Mouse (Mus musculus) lung, postnatal 0 days (tissue): ENCODE measurements around the gene Olfr558. TPM values are rescaled to one million over a fixed set of nuclear protein-coding genes. Genes with fewer than 3 reads are reported as not detected.

Source experiments
- ATAC-seq: fragments of 200-750 bp; cut with Nextera tagmentation; 2 replicates; pipeline ENCODE4 v1.8.0; 2017; ENCODE audit warnings: moderate library complexity
- DNase-seq: peaks from one replicate; pipeline ENCODE4 v3.0.0-alpha.2; 2016; ENCODE audit warnings: low spot score
- H3K27ac ChIP-seq: fragments of 300-500 bp; sonication (generic); 2 replicates; pipeline ENCODE4 v1.5.1; 2014; ENCODE audit warnings: antibody characterized with exemption, mild to moderate bottlenecking, low read length, mixed read lengths
- H3K27me3 ChIP-seq: fragments of 300-500 bp; sonication (generic); replicated peaks from 2 replicates; pipeline ENCODE4 v1.6.1; 2014; ENCODE audit warnings: low read length, mixed read lengths; ENCODE audit not compliant: insufficient read depth
- H3K36me3 ChIP-seq: fragments of 300-500 bp; sonication (generic); 2 replicates; pipeline ENCODE4 v1.6.1; 2014; ENCODE audit warnings: low read length, mixed read lengths; ENCODE audit not compliant: insufficient read depth
- H3K4me1 ChIP-seq: fragments of 300-500 bp; sonication (generic); 2 replicates; pipeline ENCODE4 v1.6.1; 2014; ENCODE audit warnings: antibody characterized with exemption, low read depth, low read length, mixed read lengths; ENCODE audit not compliant: insufficient read depth
- H3K4me2 ChIP-seq: fragments of 300-500 bp; sonication (generic); replicated peaks from 2 replicates; pipeline ENCODE4 v1.6.1; 2014; ENCODE audit warnings: low read depth, mild to moderate bottlenecking, low read length, moderate library complexity, mixed read lengths
- H3K4me3 ChIP-seq: fragments of 300-500 bp; sonication (generic); 2 replicates; pipeline ENCODE4 v1.5.1; 2014; ENCODE audit warnings: low read depth, low read length
- H3K9ac ChIP-seq: fragments of 300-500 bp; sonication (generic); replicated peaks from 2 replicates; pipeline ENCODE4 v1.6.1; 2014; ENCODE audit warnings: low read depth, mild to moderate bottlenecking
- H3K9me3 ChIP-seq: fragments of 300-500 bp; sonication (generic); 2 replicates; pipeline ENCODE4 v1.6.1; 2016; ENCODE audit warnings: low read length, mixed read lengths
- CTCF ChIP-seq: IDR thresholded peaks from 2 replicates; pipeline ENCODE4 v1.5.1; 2016; ENCODE audit warnings: antibody characterized with exemption, mild to moderate bottlenecking
- EP300 ChIP-seq: IDR thresholded peaks from 2 replicates; pipeline ENCODE4 v1.6.1; 2016; ENCODE audit warnings: antibody characterized with exemption, mild to moderate bottlenecking, control low read depth
- WGBS: fragments of 180-500 bp; shearing (Covaris S2); extraction: QIAGEN DNeasy Blood & Tissue Kit; methylation state at CpG from one replicate; pipeline ENCODE4 v1.1.7; 2014; 5-methylcytosine and 5-hydroxymethylcytosine counted together
- polyA plus RNA-seq: library from polyadenylated mRNA; unstranded; fragments of >200 nt; fragmentation: Nextera tagmentation; extraction: Ambion mirVana; gene quantifications from 2 replicates; pipeline ENCODE4 v1.2.1, GENCODE M21; 2015

Gene Olfr558
- polyA plus RNA-seq: 0.13 and 0.16 TPM in 2 replicates

GRCm38 (mm10) chr7:102701915-102702314, at the start of gene Olfr558:
Olfr558 (plus strand) TSS chr7:102702215.
- Histone ChIP-seq H3K27ac (no peak within 1 kb of the TSS), H3K27me3 (no peaks in the 10 kb centered on the region), H3K4me1 (no peaks in the 10 kb centered on the region), H3K9me3 (no peaks in the 10 kb centered on the region), H3K36me3 (no peaks in the 10 kb centered on the region), H3K9ac (no peak within 1 kb of the TSS), H3K4me3 (no peak within 1 kb of the TSS), H3K4me2 (no peak within 1 kb of the TSS)
- DNase-seq: no peak
- TF ChIP-seq CTCF (no peak), EP300 (no peak)
- no peak for ATAC-seq

- 62% methylated on average over 1 of the region's 1 CpGs for WGBS
- H3K27ac ChIP-seq: no peak within 1 kb of the TSS
- H3K4me3 ChIP-seq: no peak within 1 kb of the TSS
- H3K9me3 ChIP-seq: no peaks in the 10 kb centered on the region
- no peaks in the 10 kb centered on the region for H3K36me3 ChIP-seq
- H3K4me1 ChIP-seq: no peaks in the 10 kb centered on the region
- no peak within 1 kb of the TSS for H3K9ac ChIP-seq
- ATAC-seq (no peak), DNase-seq (no peak)
- H3K4me2 ChIP-seq: no peak within 1 kb of the TSS
- no peaks in the 10 kb centered on the region for H3K27me3 ChIP-seq
- no peak for TF ChIP-seq CTCF
- TF ChIP-seq EP300: no peak
Observed at GRCm38 (mm10) chr7:102658523-102658922, 43.5 kb upstream of the Olfr558 start, which contains the start of gene Olfr555. Olfr555 (plus strand) TSS chr7:102658823.

- Histone ChIP-seq H3K9me3 (no peaks in the 10 kb centered on the region), H3K4me1 (no peaks in the 10 kb centered on the region), H3K4me2 (no peak within 1 kb of the TSS), H3K27ac (no peak within 1 kb of the TSS), H3K4me3 (no peak within 1 kb of the TSS), H3K27me3 (no peaks in the 10 kb centered on the region), H3K9ac (no peak within 1 kb of the TSS), H3K36me3 (no peaks in the 10 kb centered on the region)
- ATAC-seq (no peak), DNase-seq (no peak)
- TF ChIP-seq EP300 (no peak), CTCF (no peak)
- 46% methylated on average over 3 of the region's 3 CpGs for WGBS
Observed at GRCm38 (mm10) chr7:102664599-102664998, 37.4 kb upstream of the Olfr558 start, which contains the start of gene Olfr556. Olfr556 (plus strand) TSS chr7:102664899.

- Histone ChIP-seq H3K27ac (no peak overlapping the region), H3K4me2 (no peak overlapping the region), H3K9ac (no peak overlapping the region), H3K36me3 (no peaks in the 10 kb centered on the region), H3K4me3 (no peak overlapping the region), H3K9me3 (no peaks in the 10 kb centered on the region), H3K4me1 (no peaks in the 10 kb centered on the region), H3K27me3 (no peaks in the 10 kb centered on the region)
- TF ChIP-seq CTCF: peak; percentile 54
- no peak for TF ChIP-seq EP300
- ATAC-seq: no peak
- 19% methylated on average over 2 of the region's 2 CpGs for WGBS
- peak; percentile 47 for DNase-seq
Observed at GRCm38 (mm10) chr7:102665378-102665777, 36.6 kb upstream of the Olfr558 start.

- ATAC-seq (no peak), DNase-seq (no peak)
- Histone ChIP-seq H3K27ac (no peak overlapping the region), H3K36me3 (peaks cover 9% of the 10 kb centered on the region; the same call in 1 of the 2 replicates), H3K9me3 (no peaks in the 10 kb centered on the region), H3K4me2 (no peak overlapping the region), H3K27me3 (no peaks in the 10 kb centered on the region), H3K4me3 (no peak overlapping the region), H3K4me1 (no peaks in the 10 kb centered on the region), H3K9ac (no peak overlapping the region)
- 75% methylated on average over 2 of the region's 2 CpGs for WGBS
- TF ChIP-seq EP300: no peak
- no peak for TF ChIP-seq CTCF
Observed at GRCm38 (mm10) chr7:102676225-102676624, 25.8 kb upstream of the Olfr558 start.

GRCm38 (mm10) chr7:102681916-102682315, 20.1 kb upstream of the Olfr558 start:
- no peak overlapping the region for H3K4me3 ChIP-seq
- H3K36me3 ChIP-seq: peaks cover 9% of the 10 kb centered on the region; the same call in 1 of the 2 replicates
- no peaks in the 10 kb centered on the region for H3K27me3 ChIP-seq
- WGBS: 90% methylated on average over 1 of the region's 1 CpGs
- ATAC-seq (no peak; the same call in 1 of the 2 replicates), DNase-seq (peak; percentile 14)
- H3K9me3 ChIP-seq: no peaks in the 10 kb centered on the region
- no peak overlapping the region for H3K9ac ChIP-seq
- TF ChIP-seq EP300: no peak
- TF ChIP-seq CTCF: no peak
- no peaks in the 10 kb centered on the region for H3K4me1 ChIP-seq
- no peak overlapping the region for H3K4me2 ChIP-seq
- H3K27ac ChIP-seq: no peak overlapping the region
